Mouse (Mus musculus) lung, postnatal 0 days (tissue): ENCODE results near the gene Gpn2.

ENCODE experiments used
- CTCF ChIP-seq: IDR thresholded peaks from 2 replicates; pipeline ENCODE4 v1.5.1; 2016; ENCODE audit warnings: antibody characterized with exemption, mild to moderate bottlenecking
- EP300 ChIP-seq: IDR thresholded peaks from 2 replicates; pipeline ENCODE4 v1.6.1; 2016; ENCODE audit warnings: antibody characterized with exemption, mild to moderate bottlenecking, control low read depth

DNA sequence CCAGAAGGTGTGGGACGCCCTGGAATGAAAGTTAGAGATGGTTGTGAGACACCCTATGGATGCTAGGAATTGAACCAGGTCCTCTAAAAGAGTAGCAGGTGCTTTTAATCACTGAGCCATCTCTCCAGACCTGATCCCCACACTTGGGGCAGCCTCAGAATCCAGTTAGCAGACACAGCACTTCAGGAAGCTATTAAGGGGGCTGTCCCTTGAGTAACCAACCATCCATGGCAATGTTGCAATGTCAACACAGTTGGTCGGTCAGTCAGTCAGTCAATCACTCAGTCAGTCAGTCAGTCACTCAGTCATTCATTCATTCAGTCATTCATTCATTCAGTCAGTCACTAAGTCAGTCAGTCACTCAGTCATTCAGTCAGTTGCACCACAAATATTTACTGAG, 44.4 kb downstream of the Gpn2 start:
- TF ChIP-seq EP300 (no peak), CTCF (no peak)
